Mouse (Mus musculus) ES-Bruce4 (cell line): ENCODE measurements around the gene Upk1b.

Experiments
- CTCF ChIP-seq: IDR thresholded peaks from one replicate; pipeline ENCODE4 v1.8.1; 2011; ENCODE audit warnings: low read depth, low read length
- POLR2A ChIP-seq: IDR thresholded peaks from one replicate; pipeline ENCODE4 v1.8.1; 2011; ENCODE audit warnings: low read length; ENCODE audit not compliant: insufficient read depth

- TF ChIP-seq POLR2A (no peak), CTCF (no peak)
Measured at GRCm38 (mm10) chr16:38800091-38800490, at the start of gene Upk1b.
